Mouse (Mus musculus) liver, embryonic 16.5 days (tissue): ENCODE results near the gene Dusp22. TPM values are rescaled to one million over a fixed set of nuclear protein-coding genes. Genes with fewer than 3 reads are reported as not detected.

Experiments
- ATAC-seq: fragments of 200-750 bp; cut with Nextera tagmentation; 2 replicates; pipeline ENCODE4 v1.8.0; 2017; ENCODE audit warnings: low read depth, mild to moderate bottlenecking, moderate number of reproducible peaks, moderate library complexity
- H3K27ac ChIP-seq: fragments of 300-500 bp; sonication (generic); 2 replicates; pipeline ENCODE4 v1.5.1; 2014; ENCODE audit warnings: mild to moderate bottlenecking, low read length
- H3K27me3 ChIP-seq: fragments of 300-500 bp; sonication (generic); 2 replicates; pipeline ENCODE4 v1.6.1; 2014; ENCODE audit warnings: low read depth, low read length, mixed read lengths; ENCODE audit not compliant: control insufficient read depth, insufficient read depth
- H3K36me3 ChIP-seq: fragments of 300-500 bp; sonication (generic); 2 replicates; pipeline ENCODE4 v1.6.1; 2014; ENCODE audit warnings: mild to moderate bottlenecking; ENCODE audit not compliant: control insufficient read depth, insufficient read depth
- H3K4me1 ChIP-seq: fragments of 300-500 bp; sonication (generic); 2 replicates; pipeline ENCODE4 v1.6.1; 2014; ENCODE audit warnings: low read depth, low read length, mixed read lengths; ENCODE audit not compliant: control insufficient read depth
- H3K4me2 ChIP-seq: fragments of 300-500 bp; sonication (generic); 2 replicates; pipeline ENCODE4 v1.6.1; 2014; ENCODE audit warnings: low read depth, low read length, mixed read lengths
- H3K4me3 ChIP-seq: fragments of 300-500 bp; sonication (generic); 2 replicates; pipeline ENCODE4 v1.5.1; 2014; ENCODE audit warnings: low read depth, mild to moderate bottlenecking, low read length
- H3K9ac ChIP-seq: fragments of 300-500 bp; sonication (generic); 2 replicates; pipeline ENCODE4 v1.6.1; 2014; ENCODE audit warnings: low read depth, low read length
- H3K9me3 ChIP-seq: fragments of 300-500 bp; sonication (generic); replicated peaks from 2 replicates; pipeline ENCODE4 v1.6.1; 2016; ENCODE audit warnings: low read length; ENCODE audit not compliant: control insufficient read depth
- WGBS: fragments of 180-500 bp; shearing (Covaris S2); extraction: QIAGEN DNeasy Blood & Tissue Kit; methylation state at CpG from one replicate; pipeline ENCODE4 v1.1.7; 2014; ENCODE audit not compliant: insufficient replicate concordance; 5-methylcytosine and 5-hydroxymethylcytosine counted together
- polyA plus RNA-seq: library from polyadenylated mRNA; unstranded; fragments of >200 nt; fragmentation: Nextera tagmentation; extraction: Ambion mirVana; gene quantifications from 2 replicates; pipeline ENCODE4 v1.2.1, GENCODE M21; 2015

Gene Dusp22
- polyA plus RNA-seq = 7.5 and 8.2 TPM in 2 replicates

- Histone ChIP-seq H3K9me3 (no peaks in the 10 kb centered on the region), H3K4me1 (no peaks in the 10 kb centered on the region), H3K36me3 (no peaks in the 10 kb centered on the region), H3K27ac (peak within 1 kb of the TSS; percentile 59), H3K4me2 (peak within 1 kb of the TSS; percentile 40), H3K4me3 (peak within 1 kb of the TSS; percentile 63), H3K9ac (peak within 1 kb of the TSS; percentile 52), H3K27me3 (no peaks in the 10 kb centered on the region; the same call in 1 of the 2 replicates)
- peak; percentile 96 for ATAC-seq
- WGBS = 1% methylated on average over 59 of the region's 74 CpGs
Measured at GRCm38 (mm10) chr13:30659613-30660505, at the start of gene Dusp22. Gene Dusp22, plus strand, starts transcription at chr13:30659999.

DNA sequence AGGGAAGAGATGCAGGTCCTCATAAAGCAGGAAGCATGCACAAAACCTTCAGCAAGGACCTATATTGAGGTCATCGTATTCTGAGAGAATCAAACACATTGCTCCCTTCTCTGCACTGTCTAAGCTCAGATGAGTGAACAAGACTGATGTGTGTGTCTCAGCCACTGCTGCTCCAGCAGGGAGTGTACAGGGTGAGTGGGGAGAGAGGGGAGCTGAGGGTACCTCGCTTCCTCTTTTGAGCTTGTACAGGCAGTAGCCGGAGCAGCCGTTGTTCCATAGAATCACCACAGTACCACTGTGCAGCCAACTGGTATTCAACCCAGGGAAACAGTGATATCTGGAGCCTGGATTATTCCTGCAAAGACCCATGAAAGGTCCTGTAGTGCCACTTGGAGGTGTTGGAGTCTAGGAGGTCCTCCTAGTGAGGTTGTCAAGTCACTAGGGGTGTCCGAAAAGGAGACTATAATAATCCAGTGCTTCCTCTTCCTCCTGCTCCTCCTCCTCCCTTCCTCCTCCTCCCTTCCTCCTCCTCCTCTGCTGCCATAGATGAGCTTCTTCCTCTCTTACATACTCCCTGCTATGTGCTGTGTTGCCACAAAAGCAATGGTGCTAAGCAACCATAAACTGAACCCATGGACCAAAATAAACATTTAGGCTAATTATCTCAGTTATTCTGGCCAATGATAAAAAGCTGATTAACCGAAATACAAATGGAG, 47.6 kb upstream of the Dusp22 start:
- H3K27ac ChIP-seq = no peak overlapping the region
- WGBS = 27% methylated on average over 6 of the region's 6 CpGs
- H3K36me3 ChIP-seq = no peaks in the 10 kb centered on the region
- H3K9ac ChIP-seq = no peak overlapping the region
- ATAC-seq = no peak
- no peak overlapping the region for H3K4me2 ChIP-seq
- H3K9me3 ChIP-seq = no peaks in the 10 kb centered on the region
- no peaks in the 10 kb centered on the region for H3K27me3 ChIP-seq
- H3K4me3 ChIP-seq = no peak overlapping the region
- no peaks in the 10 kb centered on the region for H3K4me1 ChIP-seq

DNA sequence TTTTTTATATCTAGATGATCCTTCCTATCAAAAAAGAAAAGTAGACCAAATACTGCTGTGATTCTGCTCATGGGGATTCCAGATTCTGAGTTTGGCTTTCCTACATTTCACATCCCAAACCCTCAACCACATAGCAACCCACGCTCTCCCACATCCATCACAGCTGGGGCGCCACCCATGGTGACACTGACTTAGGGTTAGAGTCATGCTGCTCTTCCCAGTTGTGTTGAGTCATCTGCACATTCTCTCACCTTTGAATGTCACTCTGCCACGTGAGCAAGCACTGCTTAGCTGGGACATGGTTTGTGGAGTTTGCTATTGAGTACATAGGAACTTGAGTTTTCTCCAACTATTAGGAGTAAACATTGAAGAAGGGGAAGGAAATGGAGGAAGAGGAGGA, 40.1 kb upstream of the Dusp22 start:
- H3K4me1 ChIP-seq = no peaks in the 10 kb centered on the region
- no peak overlapping the region for H3K4me3 ChIP-seq
- 38% methylated on average over 3 of the region's 3 CpGs for WGBS
- no peak overlapping the region for H3K27ac ChIP-seq
- H3K4me2 ChIP-seq = no peak overlapping the region
- H3K9me3 ChIP-seq = no peaks in the 10 kb centered on the region
- no peaks in the 10 kb centered on the region for H3K27me3 ChIP-seq
- H3K36me3 ChIP-seq = no peaks in the 10 kb centered on the region
- ATAC-seq = no peak
- H3K9ac ChIP-seq = no peak overlapping the region

- Histone ChIP-seq H3K4me3 (no peak overlapping the region), H3K36me3 (no peaks in the 10 kb centered on the region), H3K4me2 (no peak overlapping the region), H3K4me1 (no peaks in the 10 kb centered on the region), H3K27ac (no peak overlapping the region), H3K27me3 (no peaks in the 10 kb centered on the region), H3K9me3 (no peaks in the 10 kb centered on the region), H3K9ac (no peak overlapping the region)
- 39% methylated on average over 8 of the region's 8 CpGs for WGBS
- no peak for ATAC-seq
Measured at GRCm38 (mm10) chr13:30628195-30629048, 31.4 kb upstream of the Dusp22 start.

DNA sequence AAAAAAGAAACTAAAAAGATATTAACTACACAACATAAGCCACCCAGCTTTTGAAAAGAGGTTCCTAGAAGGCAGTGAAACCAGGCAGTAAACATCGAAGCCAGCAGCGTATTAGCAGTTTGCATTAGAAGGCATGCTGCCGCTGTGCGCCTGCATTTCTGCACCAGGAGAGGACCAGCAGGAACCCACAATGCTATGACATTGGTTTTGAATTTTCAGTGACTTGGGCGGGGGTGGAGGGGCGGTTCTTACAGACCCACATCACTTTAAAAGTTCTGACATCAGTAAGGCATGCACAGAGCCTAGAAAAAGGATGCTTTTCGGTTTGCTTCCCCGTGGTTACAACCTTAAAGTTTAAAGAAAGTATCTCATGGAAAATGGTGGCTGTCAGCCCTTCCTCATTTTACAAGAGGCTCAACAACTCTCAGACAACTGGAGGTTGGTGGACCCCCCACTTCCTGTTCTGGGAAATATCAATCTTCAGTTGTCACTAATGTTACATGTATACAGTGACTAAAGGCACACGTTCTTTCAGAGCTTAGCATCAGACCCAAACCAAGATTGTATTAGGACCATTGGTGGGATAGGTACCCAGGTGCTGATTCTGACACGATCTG, 29.9 kb upstream of the Dusp22 start:
- no peak overlapping the region for H3K27ac ChIP-seq
- no peaks in the 10 kb centered on the region for H3K36me3 ChIP-seq
- WGBS = 32% methylated on average over 10 of the region's 10 CpGs
- H3K4me2 ChIP-seq = no peak overlapping the region
- no peaks in the 10 kb centered on the region for H3K9me3 ChIP-seq
- H3K4me3 ChIP-seq = no peak overlapping the region
- H3K4me1 ChIP-seq = no peaks in the 10 kb centered on the region
- no peaks in the 10 kb centered on the region for H3K27me3 ChIP-seq
- ATAC-seq = no peak
- H3K9ac ChIP-seq = no peak overlapping the region

DNA sequence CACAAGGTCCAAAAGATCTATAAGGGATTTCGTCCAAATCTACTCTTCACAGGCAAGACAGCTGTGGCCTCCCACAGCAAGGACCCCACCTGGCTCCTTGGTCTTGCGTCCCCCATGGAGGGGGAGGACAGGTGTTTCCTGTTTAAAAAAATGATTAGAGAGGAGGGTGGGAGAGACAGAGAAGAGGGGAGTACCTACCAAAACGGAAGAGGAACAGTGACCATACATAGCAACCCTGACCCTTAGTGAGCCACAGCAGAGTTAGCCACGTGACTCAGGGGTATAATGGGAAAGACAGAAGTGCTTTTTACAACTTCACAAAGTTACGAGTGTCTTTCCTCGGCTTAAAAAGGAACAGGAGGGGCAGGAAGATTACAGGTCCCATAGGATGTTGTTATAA, 26.8 kb upstream of the Dusp22 start:
- no peak overlapping the region for H3K9ac ChIP-seq
- WGBS = 21% methylated on average over 6 of the region's 6 CpGs
- H3K4me2 ChIP-seq = no peak overlapping the region
- H3K4me3 ChIP-seq = no peak overlapping the region
- ATAC-seq = no peak
- no peaks in the 10 kb centered on the region for H3K9me3 ChIP-seq
- H3K27me3 ChIP-seq = no peaks in the 10 kb centered on the region
- no peaks in the 10 kb centered on the region for H3K36me3 ChIP-seq
- no peaks in the 10 kb centered on the region for H3K4me1 ChIP-seq
- no peak overlapping the region for H3K27ac ChIP-seq

- no peaks in the 10 kb centered on the region for H3K4me1 ChIP-seq
- no peaks in the 10 kb centered on the region for H3K9me3 ChIP-seq
- H3K27me3 ChIP-seq = no peaks in the 10 kb centered on the region
- no peaks in the 10 kb centered on the region for H3K36me3 ChIP-seq
- no peak overlapping the region for H3K9ac ChIP-seq
- no peak for ATAC-seq
- H3K4me3 ChIP-seq = no peak overlapping the region
- H3K27ac ChIP-seq = no peak overlapping the region
- no peak overlapping the region for H3K4me2 ChIP-seq
- whole genome bisulfite sequencing = 32% methylated on average over 4 of the region's 4 CpGs
Measured at GRCm38 (mm10) chr13:30636453-30636852, 23.3 kb upstream of the Dusp22 start.

- Histone ChIP-seq H3K4me1 (no peaks in the 10 kb centered on the region), H3K9me3 (no peaks in the 10 kb centered on the region), H3K36me3 (no peaks in the 10 kb centered on the region), H3K27me3 (no peaks in the 10 kb centered on the region), H3K4me3 (no peak overlapping the region), H3K9ac (no peak overlapping the region), H3K27ac (no peak overlapping the region), H3K4me2 (no peak overlapping the region)
- ATAC-seq = no peak
- WGBS = 53% methylated on average over 5 of the region's 5 CpGs
Measured at GRCm38 (mm10) chr13:30638378-30639115, 21.3 kb upstream of the Dusp22 start.
